Mouse (Mus musculus): ENCODE data around the gene Olfr855.

The Olfr855 gene

GRCm38 (mm10) chr9:19582317-19582716 is at the start of gene Olfr855:
Gene Olfr855 (plus strand): TSS chr9:19582617.
- DNase-seq (ENCODE audit: low spot score in 2 of 2) = no peak

- DNase-seq (ENCODE audit: low spot score in 2 of 2) = no peak
These were observed 41.4 kb upstream of the Olfr855 start, which contains the start of gene Olfr853 for GRCm38 (mm10) chr9:19540976-19541375. Gene Olfr853 (minus strand): TSS chr9:19541076.

GRCm38 (mm10) chr9:19567282-19567681 is 15.1 kb upstream of the Olfr855 start, which contains the start of gene Olfr854:
Gene Olfr854 (minus strand): TSS chr9:19567382.
- DNase-seq (ENCODE audit: low spot score in 2 of 2) = no peak

DNA sequence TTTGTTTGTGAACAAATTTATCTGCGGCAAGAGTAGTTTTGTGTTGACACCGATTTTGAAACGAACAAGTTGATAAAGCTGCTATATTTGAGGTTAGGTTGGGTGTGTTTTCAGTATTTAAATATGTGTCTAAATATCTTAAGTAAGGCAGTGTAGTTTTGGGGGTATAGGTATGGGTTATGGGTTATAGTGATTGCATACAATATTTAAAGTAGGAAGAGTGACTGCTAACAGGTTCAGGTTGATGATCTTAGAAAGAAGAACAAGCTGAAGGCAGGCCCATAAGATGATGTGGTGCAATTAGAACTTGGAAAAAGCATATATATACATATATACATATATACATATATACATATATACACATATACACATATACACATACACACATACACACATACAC is 38.9 kb downstream of the Olfr855 start:
- DNase-seq (ENCODE audit: low spot score in 2 of 2) = no peak

GRCm38 (mm10) chr9:19621843-19622822 is 39.7 kb downstream of the Olfr855 start, which contains the start of gene Zfp317:
Gene Zfp317 (plus strand): TSS chr9:19622102.
- DNase-seq (ENCODE audit: low spot score in 2 of 2) = peak; percentile 88 to 94

DNA sequence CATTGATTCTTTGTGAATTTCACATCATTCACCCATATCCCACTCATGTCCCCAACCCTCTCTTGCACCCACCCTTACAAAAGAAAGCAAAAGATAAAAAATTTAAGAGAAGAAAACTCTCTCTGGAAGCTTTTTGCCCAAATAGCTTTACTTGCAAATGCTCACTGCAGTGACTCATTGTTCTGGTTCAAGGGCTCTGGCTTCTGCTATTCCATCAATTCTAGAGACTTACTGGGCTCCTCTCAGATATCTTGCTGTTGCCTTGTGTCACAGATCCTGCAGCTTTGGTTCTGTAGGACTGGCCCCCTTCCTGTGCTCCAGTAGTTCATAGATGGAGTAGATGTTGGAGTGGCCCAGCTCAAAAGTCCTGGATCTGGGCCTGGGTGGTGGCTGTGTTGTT is 47.2 kb downstream of the Olfr855 start:
- DNase-seq (ENCODE audit: low spot score in 2 of 2) = no peak

Measured in frontal cortex, postnatal 10 days (tissue).